Mouse (Mus musculus): Measurements from ENCODE around the gene Arnt2. TPM values are rescaled to one million over a fixed set of nuclear protein-coding genes. Genes with fewer than 3 reads are reported as not detected.

Gene Arnt2
- polyA plus RNA-seq, 1 experiment from 2014 or later, result 3.8 TPM

- H3K27ac ChIP-seq, result no peak overlapping the region
- no peak overlapping the region for H3K4me2 ChIP-seq (replicated peaks)
- no peaks in the 10 kb centered on the region for H3K36me3 ChIP-seq
- no peak for ATAC-seq
- H3K9me3 ChIP-seq, result no peaks in the 10 kb centered on the region
- no peak overlapping the region for H3K9ac ChIP-seq
- WGBS, result 85% methylated on average over 3 of the region's 3 CpGs
- H3K4me1 ChIP-seq (replicated peaks), result no peaks in the 10 kb centered on the region
- no peaks in the 10 kb centered on the region for H3K27me3 ChIP-seq (replicated peaks)
- H3K4me3 ChIP-seq (replicated peaks), result no peak overlapping the region
Measured at GRCm38 (mm10) chr7:84307329-84307925, 102.5 kb downstream of the Arnt2 start.

- Histone ChIP-seq H3K4me2 (replicated peaks) (no peak overlapping the region), H3K4me1 (replicated peaks) (no peaks in the 10 kb centered on the region), H3K9me3 (no peaks in the 10 kb centered on the region), H3K9ac (no peak overlapping the region), H3K27me3 (replicated peaks) (no peaks in the 10 kb centered on the region), H3K4me3 (replicated peaks) (no peak overlapping the region), H3K36me3 (no peaks in the 10 kb centered on the region), H3K27ac (no peak overlapping the region)
- WGBS, result 91% methylated on average over 1 of the region's 1 CpGs
- no peak for ATAC-seq
Measured at GRCm38 (mm10) chr7:84300261-84300660, 109.7 kb downstream of the Arnt2 start.

GRCm38 (mm10) chr7:84299601-84300000, 110.4 kb downstream of the Arnt2 start:
- Histone ChIP-seq H3K27ac (no peak overlapping the region), H3K4me1 (replicated peaks) (no peaks in the 10 kb centered on the region), H3K9ac (no peak overlapping the region), H3K4me3 (replicated peaks) (no peak overlapping the region), H3K36me3 (no peaks in the 10 kb centered on the region), H3K9me3 (no peaks in the 10 kb centered on the region), H3K27me3 (replicated peaks) (no peaks in the 10 kb centered on the region), H3K4me2 (replicated peaks) (no peak overlapping the region)
- WGBS, result 78% methylated on average over 4 of the region's 4 CpGs
- no peak for ATAC-seq

GRCm38 (mm10) chr7:84293054-84293453, 116.9 kb downstream of the Arnt2 start:
- Histone ChIP-seq H3K4me1 (replicated peaks) (no peaks in the 10 kb centered on the region), H3K27me3 (replicated peaks) (no peaks in the 10 kb centered on the region), H3K4me3 (replicated peaks) (no peak overlapping the region), H3K9ac (no peak overlapping the region), H3K4me2 (replicated peaks) (no peak overlapping the region), H3K27ac (no peak overlapping the region), H3K9me3 (no peaks in the 10 kb centered on the region), H3K36me3 (no peaks in the 10 kb centered on the region)
- WGBS, result 74% methylated on average over 7 of the region's 7 CpGs
- ATAC-seq, result no peak

- Histone ChIP-seq H3K36me3 (no peaks in the 10 kb centered on the region), H3K4me3 (replicated peaks) (no peak overlapping the region), H3K9me3 (no peaks in the 10 kb centered on the region), H3K4me1 (replicated peaks) (no peaks in the 10 kb centered on the region), H3K9ac (no peak overlapping the region), H3K4me2 (replicated peaks) (no peak overlapping the region), H3K27ac (no peak overlapping the region), H3K27me3 (replicated peaks) (no peaks in the 10 kb centered on the region)
- 81% methylated on average over 2 of the region's 2 CpGs for WGBS
- no peak for ATAC-seq
Measured at GRCm38 (mm10) chr7:84287226-84287587, 122.8 kb downstream of the Arnt2 start.

- WGBS, result 91% methylated on average over 8 of the region's 8 CpGs
Measured at GRCm38 (mm10) chr7:84286526-84287225, 123.3 kb downstream of the Arnt2 start.

GRCm38 (mm10) chr7:84285790-84286189, 124.2 kb downstream of the Arnt2 start:
- Histone ChIP-seq H3K36me3 (no peaks in the 10 kb centered on the region), H3K27me3 (replicated peaks) (no peaks in the 10 kb centered on the region), H3K27ac (no peak overlapping the region), H3K9me3 (no peaks in the 10 kb centered on the region), H3K4me2 (replicated peaks) (no peak overlapping the region), H3K9ac (no peak overlapping the region), H3K4me1 (replicated peaks) (no peaks in the 10 kb centered on the region), H3K4me3 (replicated peaks) (no peak overlapping the region)
- WGBS, result 89% methylated on average over 7 of the region's 7 CpGs
- no peak for ATAC-seq

More at GRCm38 (mm10) chr7:84286526-84287225, 123.3 kb downstream of the Arnt2 start:
- no peaks in the 10 kb centered on the region for H3K27me3 ChIP-seq (replicated peaks)
- no peaks in the 10 kb centered on the region for H3K36me3 ChIP-seq
- no peaks in the 10 kb centered on the region for H3K9me3 ChIP-seq
- no peak overlapping the region for H3K9ac ChIP-seq
- no peak overlapping the region for H3K27ac ChIP-seq
- no peak overlapping the region for H3K4me3 ChIP-seq (replicated peaks)
- no peak overlapping the region for H3K4me2 ChIP-seq (replicated peaks)
- no peak for ATAC-seq
- H3K4me1 ChIP-seq (replicated peaks), result no peaks in the 10 kb centered on the region

GRCm38 (mm10) chr7:84284974-84285373, 125.0 kb downstream of the Arnt2 start:
- H3K36me3 ChIP-seq, result no peaks in the 10 kb centered on the region
- H3K4me1 ChIP-seq (replicated peaks), result no peaks in the 10 kb centered on the region
- no peaks in the 10 kb centered on the region for H3K9me3 ChIP-seq
- no peak overlapping the region for H3K4me3 ChIP-seq (replicated peaks)
- H3K9ac ChIP-seq, result no peak overlapping the region
- WGBS, result 73% methylated on average over 3 of the region's 3 CpGs
- ATAC-seq, result no peak
- H3K27ac ChIP-seq, result no peak overlapping the region
- H3K27me3 ChIP-seq (replicated peaks), result no peaks in the 10 kb centered on the region
- H3K4me2 ChIP-seq (replicated peaks), result no peak overlapping the region

- 87% methylated on average over 4 of the region's 4 CpGs for WGBS
Measured at GRCm38 (mm10) chr7:84282231-84282630, 127.7 kb downstream of the Arnt2 start.

GRCm38 (mm10) chr7:84279231-84279630, 130.7 kb downstream of the Arnt2 start:
- H3K9me3 ChIP-seq, result no peaks in the 10 kb centered on the region
- no peak overlapping the region for H3K4me3 ChIP-seq (replicated peaks)
- WGBS, result 89% methylated on average over 1 of the region's 1 CpGs
- H3K36me3 ChIP-seq, result no peaks in the 10 kb centered on the region
- no peaks in the 10 kb centered on the region for H3K4me1 ChIP-seq (replicated peaks)
- no peaks in the 10 kb centered on the region for H3K27me3 ChIP-seq (replicated peaks)
- no peak for ATAC-seq
- H3K4me2 ChIP-seq (replicated peaks), result no peak overlapping the region
- no peak overlapping the region for H3K27ac ChIP-seq
- no peak overlapping the region for H3K9ac ChIP-seq

More at GRCm38 (mm10) chr7:84282231-84282630, 127.7 kb downstream of the Arnt2 start:
- Histone ChIP-seq H3K27ac (no peak overlapping the region), H3K27me3 (replicated peaks) (no peaks in the 10 kb centered on the region), H3K9ac (no peak overlapping the region), H3K9me3 (no peaks in the 10 kb centered on the region), H3K4me1 (replicated peaks) (no peaks in the 10 kb centered on the region), H3K4me2 (replicated peaks) (no peak overlapping the region), H3K36me3 (no peaks in the 10 kb centered on the region), H3K4me3 (replicated peaks) (no peak overlapping the region)
- ATAC-seq, result no peak

GRCm38 (mm10) chr7:84275312-84275711, 134.7 kb downstream of the Arnt2 start:
- no peaks in the 10 kb centered on the region for H3K36me3 ChIP-seq
- ATAC-seq, result no peak
- no peak overlapping the region for H3K27ac ChIP-seq
- no peaks in the 10 kb centered on the region for H3K9me3 ChIP-seq
- H3K27me3 ChIP-seq (replicated peaks), result no peaks in the 10 kb centered on the region
- WGBS, result 84% methylated on average over 10 of the region's 10 CpGs
- no peaks in the 10 kb centered on the region for H3K4me1 ChIP-seq (replicated peaks)
- H3K9ac ChIP-seq, result no peak overlapping the region
- no peak overlapping the region for H3K4me2 ChIP-seq (replicated peaks)
- H3K4me3 ChIP-seq (replicated peaks), result no peak overlapping the region

- WGBS, result 86% methylated on average over 6 of the region's 6 CpGs
Measured at GRCm38 (mm10) chr7:84273930-84274329, 136.0 kb downstream of the Arnt2 start.

GRCm38 (mm10) chr7:84272206-84272818, 137.7 kb downstream of the Arnt2 start:
- H3K4me3 ChIP-seq (replicated peaks), result no peak overlapping the region
- H3K4me1 ChIP-seq (replicated peaks), result no peaks in the 10 kb centered on the region
- H3K9me3 ChIP-seq, result no peaks in the 10 kb centered on the region
- peak; percentile 91 for ATAC-seq
- H3K4me2 ChIP-seq (replicated peaks), result no peak overlapping the region
- 28% methylated on average over 7 of the region's 7 CpGs for WGBS
- no peak overlapping the region for H3K9ac ChIP-seq
- no peaks in the 10 kb centered on the region for H3K36me3 ChIP-seq
- H3K27ac ChIP-seq, result no peak overlapping the region
- no peaks in the 10 kb centered on the region for H3K27me3 ChIP-seq (replicated peaks)

More at GRCm38 (mm10) chr7:84273930-84274329, 136.0 kb downstream of the Arnt2 start:
- no peak overlapping the region for H3K9ac ChIP-seq
- no peak for ATAC-seq
- H3K4me2 ChIP-seq (replicated peaks), result no peak overlapping the region
- no peak overlapping the region for H3K4me3 ChIP-seq (replicated peaks)
- no peaks in the 10 kb centered on the region for H3K4me1 ChIP-seq (replicated peaks)
- H3K27me3 ChIP-seq (replicated peaks), result no peaks in the 10 kb centered on the region
- no peaks in the 10 kb centered on the region for H3K9me3 ChIP-seq
- H3K36me3 ChIP-seq, result no peaks in the 10 kb centered on the region
- no peak overlapping the region for H3K27ac ChIP-seq

Data from intestine, embryonic 15.5 days (tissue).